Mouse (Mus musculus) heart, postnatal 0 days (tissue): ENCODE data around the gene B3gnt2. TPM values are rescaled to one million over a fixed set of nuclear protein-coding genes. Genes with fewer than 3 reads are reported as not detected.
A peak's percentile ranks its signal among the peaks of the same experiment; 100 is the strongest.

Experiments used
- ATAC-seq: fragments of 200-750 bp; cut with Nextera tagmentation; 2 replicates; pipeline ENCODE4 v1.8.0; 2017; ENCODE audit warnings: low read depth, moderate number of reproducible peaks, moderate library complexity; ENCODE audit not compliant: insufficient read depth
- DNase-seq: peaks from one replicate; pipeline ENCODE4 v3.0.0-alpha.2; 2016; ENCODE audit warnings: low spot score
- H3K27ac ChIP-seq: fragments of 300-500 bp; sonication (generic); 2 replicates; pipeline ENCODE4 v1.5.1; 2014; ENCODE audit warnings: low read depth, mild to moderate bottlenecking
- H3K27me3 ChIP-seq: fragments of 300-500 bp; sonication (generic); 2 replicates; pipeline ENCODE4 v1.6.1; 2014; ENCODE audit warnings: low read length, mixed read lengths; ENCODE audit not compliant: control insufficient read depth, insufficient read depth
- H3K36me3 ChIP-seq: fragments of 300-500 bp; sonication (generic); replicated peaks from 2 replicates; pipeline ENCODE4 v1.6.1; 2014; ENCODE audit warnings: low read length, mixed read lengths; ENCODE audit not compliant: control insufficient read depth, insufficient read depth
- H3K4me1 ChIP-seq: fragments of 300-500 bp; sonication (generic); 2 replicates; pipeline ENCODE4 v1.6.1; 2014; ENCODE audit warnings: antibody characterized with exemption; ENCODE audit not compliant: control insufficient read depth, insufficient read depth
- H3K4me2 ChIP-seq: fragments of 300-500 bp; sonication (generic); 2 replicates; pipeline ENCODE4 v1.6.1; 2014; ENCODE audit warnings: low read depth, mild to moderate bottlenecking, low read length, moderate library complexity
- H3K4me3 ChIP-seq: fragments of 300-500 bp; sonication (generic); 2 replicates; pipeline ENCODE4 v1.5.1; 2014; ENCODE audit warnings: low read depth, low read length
- H3K9ac ChIP-seq: fragments of 300-500 bp; sonication (generic); replicated peaks from 2 replicates; pipeline ENCODE4 v1.6.1; 2014; ENCODE audit warnings: low read depth, low read length, mixed read lengths
- H3K9me3 ChIP-seq: fragments of 300-500 bp; sonication (generic); replicated peaks from 2 replicates; pipeline ENCODE4 v1.6.1; 2016; ENCODE audit warnings: low read length; ENCODE audit not compliant: control insufficient read depth
- CTCF ChIP-seq: IDR thresholded peaks from 2 replicates; pipeline ENCODE4 v1.5.1; 2016; ENCODE audit warnings: antibody characterized with exemption, control low read depth, low read depth
- EP300 ChIP-seq: IDR thresholded peaks from 2 replicates; pipeline ENCODE4 v1.6.1; 2016; ENCODE audit warnings: antibody characterized with exemption, low read depth
- WGBS: fragments of 180-500 bp; shearing (Covaris S2); extraction: QIAGEN DNeasy Blood & Tissue Kit; methylation state at CpG from one replicate; pipeline ENCODE4 v1.1.7; 2014; 5-methylcytosine and 5-hydroxymethylcytosine counted together
- polyA plus RNA-seq: library from polyadenylated mRNA; unstranded; fragments of >200 nt; fragmentation: Nextera tagmentation; extraction: Ambion mirVana; gene quantifications from 2 replicates; pipeline ENCODE4 v1.2.1, GENCODE M21; 2015
- total RNA-seq: library from RNA; depleted of rRNA; stranded (reverse); fragments of >200 nt; gene quantifications from 2 replicates; pipeline ENCODE4 v1.2.3, GENCODE M21; 2014; ENCODE audit warnings: low replicate concordance

The B3gnt2 gene
- total and polyA plus RNA-seq, 2 experiments from 2014 or later, result 5.9 to 22.6 TPM

GRCm38 (mm10) chr11:22846960-22847731 lies 13.6 kb downstream of the B3gnt2 start:
- H3K9me3 ChIP-seq, result no peaks in the 10 kb centered on the region
- ATAC-seq, result no peak
- H3K27me3 ChIP-seq, result no peaks in the 10 kb centered on the region
- H3K9ac ChIP-seq, result no peak overlapping the region
- peaks cover 65% of the 10 kb centered on the region for H3K4me1 ChIP-seq
- no peaks in the 10 kb centered on the region for H3K36me3 ChIP-seq
- no peak for DNase-seq
- H3K27ac ChIP-seq, result no peak overlapping the region
- WGBS, result 53% methylated on average over 8 of the region's 8 CpGs
- TF ChIP-seq CTCF, result no peak
- no peak for TF ChIP-seq EP300
- no peak overlapping the region for H3K4me2 ChIP-seq
- no peak overlapping the region for H3K4me3 ChIP-seq

GRCm38 (mm10) chr11:22846093-22846835 lies 14.5 kb downstream of the B3gnt2 start:
- H3K4me2 ChIP-seq, result no peak overlapping the region
- no peak overlapping the region for H3K9ac ChIP-seq
- ATAC-seq, result no peak
- 63% methylated on average over 6 of the region's 6 CpGs for WGBS
- no peaks in the 10 kb centered on the region for H3K9me3 ChIP-seq
- TF ChIP-seq EP300 (no peak), CTCF (no peak)
- H3K4me3 ChIP-seq, result no peak overlapping the region
- peaks cover 68% of the 10 kb centered on the region for H3K4me1 ChIP-seq
- no peak for DNase-seq
- H3K27me3 ChIP-seq, result no peaks in the 10 kb centered on the region
- no peaks in the 10 kb centered on the region for H3K36me3 ChIP-seq
- peak overlapping the region; percentile 2; the same call in 1 of the 2 replicates for H3K27ac ChIP-seq

- TF ChIP-seq CTCF (no peak), EP300 (no peak)
- H3K4me3 ChIP-seq, result no peak overlapping the region
- H3K27ac ChIP-seq, result peak overlapping the region; percentile 25; the same call in 1 of the 2 replicates
- H3K36me3 ChIP-seq, result no peaks in the 10 kb centered on the region
- WGBS, result 66% methylated on average over 4 of the region's 4 CpGs
- no peak overlapping the region; the same call in 1 of the 2 replicates for H3K4me2 ChIP-seq
- ATAC-seq (no peak), DNase-seq (no peak)
- no peaks in the 10 kb centered on the region for H3K27me3 ChIP-seq
- H3K9me3 ChIP-seq, result no peaks in the 10 kb centered on the region
- no peak overlapping the region for H3K9ac ChIP-seq
- H3K4me1 ChIP-seq, result peaks cover 58% of the 10 kb centered on the region
Measured at GRCm38 (mm10) chr11:22844754-22845718, 15.7 kb downstream of the B3gnt2 start.

GRCm38 (mm10) chr11:22839456-22839855 lies 21.3 kb downstream of the B3gnt2 start:
- H3K27me3 ChIP-seq, result no peaks in the 10 kb centered on the region
- H3K4me2 ChIP-seq, result no peak overlapping the region
- DNase-seq, result no peak
- no peak for ATAC-seq
- no peak overlapping the region for H3K4me3 ChIP-seq
- no peak overlapping the region for H3K27ac ChIP-seq
- no peaks in the 10 kb centered on the region for H3K9me3 ChIP-seq
- 77% methylated on average over 3 of the region's 3 CpGs for WGBS
- no peak for TF ChIP-seq EP300
- TF ChIP-seq CTCF, result no peak
- peaks cover 12% of the 10 kb centered on the region for H3K4me1 ChIP-seq
- H3K36me3 ChIP-seq, result peaks cover under 1% of the 10 kb centered on the region; the same call in 1 of the 2 replicates
- no peak overlapping the region for H3K9ac ChIP-seq

- Histone ChIP-seq H3K4me2 (no peak overlapping the region), H3K4me1 (peaks cover 7% of the 10 kb centered on the region; the same call in 1 of the 2 replicates), H3K27me3 (no peaks in the 10 kb centered on the region), H3K9ac (no peak overlapping the region), H3K4me3 (no peak overlapping the region), H3K27ac (no peak overlapping the region), H3K9me3 (no peaks in the 10 kb centered on the region), H3K36me3 (peaks cover 9% of the 10 kb centered on the region; the same call in 1 of the 2 replicates)
- TF ChIP-seq CTCF (no peak), EP300 (no peak)
- ATAC-seq (no peak), DNase-seq (no peak)
- 43% methylated on average over 1 of the region's 1 CpGs for WGBS
Measured at GRCm38 (mm10) chr11:22838361-22838760, 22.4 kb downstream of the B3gnt2 start.
